Mouse (Mus musculus) splenic B cell, adult 2 months (primary cell): ENCODE results near the gene Barhl2.

ENCODE experiments used
- DNase-seq: peaks from one replicate; pipeline ENCODE4 v3.0.0-alpha.2; 2011; ENCODE audit warnings: low read depth, low spot score
- H3K27me3 ChIP-seq: 2 replicates; pipeline ENCODE4 v1.6.1; 2012; ENCODE audit warnings: mild to moderate bottlenecking, low read length, moderate library complexity, mixed read lengths; ENCODE audit not compliant: control insufficient read depth, poor library complexity, insufficient read depth, severe bottlenecking
- H3K36me3 ChIP-seq: 2 replicates; pipeline ENCODE4 v1.6.1; 2012; ENCODE audit warnings: mild to moderate bottlenecking, low read length, moderate library complexity, mixed read lengths; ENCODE audit not compliant: control insufficient read depth, poor library complexity, insufficient read depth, severe bottlenecking

The Barhl2 gene

GRCm38 (mm10) chr5:106457986-106458476 is at the start of gene Barhl2:
Barhl2 (minus strand) TSS chr5:106458166.
- no peaks in the 10 kb centered on the region for H3K36me3 ChIP-seq
- DNase-seq, result peak; percentile 39
- H3K27me3 ChIP-seq, result peaks cover 3% of the 10 kb centered on the region

GRCm38 (mm10) chr5:106506061-106506460 is 48.1 kb upstream of the Barhl2 start:
- no peaks in the 10 kb centered on the region for H3K36me3 ChIP-seq
- H3K27me3 ChIP-seq, result no peaks in the 10 kb centered on the region
- DNase-seq, result no peak

- no peaks in the 10 kb centered on the region for H3K36me3 ChIP-seq
- DNase-seq, result no peak
- no peaks in the 10 kb centered on the region for H3K27me3 ChIP-seq
Observed at GRCm38 (mm10) chr5:106502684-106503545, 44.9 kb upstream of the Barhl2 start.

GRCm38 (mm10) chr5:106502271-106502670 is 44.3 kb upstream of the Barhl2 start:
- no peaks in the 10 kb centered on the region for H3K36me3 ChIP-seq
- no peaks in the 10 kb centered on the region for H3K27me3 ChIP-seq
- DNase-seq, result no peak

GRCm38 (mm10) chr5:106491771-106492170 is 33.8 kb upstream of the Barhl2 start:
- no peak for DNase-seq
- H3K36me3 ChIP-seq, result no peaks in the 10 kb centered on the region
- no peaks in the 10 kb centered on the region; the same call in 1 of the 2 replicates for H3K27me3 ChIP-seq

- H3K36me3 ChIP-seq, result no peaks in the 10 kb centered on the region
- no peak for DNase-seq
- H3K27me3 ChIP-seq, result no peaks in the 10 kb centered on the region; the same call in none of the 2 replicates
Observed at GRCm38 (mm10) chr5:106472105-106472500, 14.1 kb upstream of the Barhl2 start.

- no peaks in the 10 kb centered on the region for H3K36me3 ChIP-seq
- H3K27me3 ChIP-seq, result no peaks in the 10 kb centered on the region; the same call in none of the 2 replicates
- DNase-seq, result no peak
Observed at GRCm38 (mm10) chr5:106471235-106472104, 13.5 kb upstream of the Barhl2 start.

GRCm38 (mm10) chr5:106465129-106465790 is 7.3 kb upstream of the Barhl2 start:
- no peaks in the 10 kb centered on the region; the same call in 1 of the 2 replicates for H3K27me3 ChIP-seq
- H3K36me3 ChIP-seq, result no peaks in the 10 kb centered on the region
- no peak for DNase-seq

- Histone ChIP-seq H3K27me3 (no peaks in the 10 kb centered on the region; the same call in 1 of the 2 replicates), H3K36me3 (no peaks in the 10 kb centered on the region)
- no peak for DNase-seq
Observed at GRCm38 (mm10) chr5:106464336-106465128, 6.6 kb upstream of the Barhl2 start.

- DNase-seq, result no peak
- Histone ChIP-seq H3K27me3 (no peaks in the 10 kb centered on the region; the same call in 1 of the 2 replicates), H3K36me3 (no peaks in the 10 kb centered on the region)
Observed at GRCm38 (mm10) chr5:106463661-106464191, 5.8 kb upstream of the Barhl2 start.

GRCm38 (mm10) chr5:106461913-106462312 is 3.9 kb upstream of the Barhl2 start:
- H3K36me3 ChIP-seq, result no peaks in the 10 kb centered on the region
- peaks cover 3% of the 10 kb centered on the region for H3K27me3 ChIP-seq
- DNase-seq, result peak; percentile 41

- peaks cover 3% of the 10 kb centered on the region; the same call in 1 of the 2 replicates for H3K27me3 ChIP-seq
- DNase-seq, result no peak
- no peaks in the 10 kb centered on the region for H3K36me3 ChIP-seq
Observed at GRCm38 (mm10) chr5:106461431-106461830, 3.5 kb upstream of the Barhl2 start.

GRCm38 (mm10) chr5:106460535-106460934 is 2.6 kb upstream of the Barhl2 start:
- peaks cover 3% of the 10 kb centered on the region; the same call in 1 of the 2 replicates for H3K27me3 ChIP-seq
- DNase-seq, result no peak
- H3K36me3 ChIP-seq, result no peaks in the 10 kb centered on the region
